Comparison of ENCODE assay signal across 8 mouse cellular contexts in genomic region chr10:125785448-125786196, GRCm38 (mm10).
A peak's percentile ranks its signal among the peaks of the same experiment; 100 is the strongest.
DNase-seq lines count a peak whose midpoint lies in the region; ATAC-seq and TF ChIP-seq lines count a peak whose summit lies in the region.

No protein-coding gene starts in this region.

- no peak for TF ChIP-seq POLR2A in heart, adult 2 months (IDR thresholded peaks at IDR 0.05; ENCODE audit: insufficient read depth, low read depth, low read length)

- no peaks in the 10 kb centered on the region for H3K36me3 ChIP-seq in heart, embryonic 12.5 days
- no peaks in the 10 kb centered on the region for H3K36me3 ChIP-seq in heart, adult 2 months (ENCODE audit: control insufficient read depth, insufficient read depth, low read length)
- H3K36me3 ChIP-seq in hindbrain, embryonic 15.5 days: no peaks in the 10 kb centered on the region
- no peaks in the 10 kb centered on the region for H3K36me3 ChIP-seq in midbrain, embryonic 10.5 days

- peak; percentile 33; the same call in 1 of the 2 replicates for ATAC-seq in heart, embryonic 12.5 days (ENCODE audit: insufficient number of reproducible peaks, low FRiP score)
- ATAC-seq in hindbrain, embryonic 15.5 days (ENCODE audit: low FRiP score, low read depth): no peak

- no peak for TF ChIP-seq CTCF in heart, adult 2 months (IDR thresholded peaks at IDR 0.05)

- peaks cover 15% of the 10 kb centered on the region for H3K4me1 ChIP-seq in heart, embryonic 12.5 days (replicated peaks)
- peaks cover 4% of the 10 kb centered on the region for H3K4me1 ChIP-seq in heart, adult 2 months (ENCODE audit: control insufficient read depth, insufficient read depth, low read length)
- H3K4me1 ChIP-seq in hindbrain, embryonic 15.5 days (replicated peaks): peaks cover 30% of the 10 kb centered on the region
- H3K4me1 ChIP-seq in midbrain, embryonic 10.5 days: peaks cover 36% of the 10 kb centered on the region

- intact Hi-C loops in heart, adult 2 months (cut with DNase I): loop anchor here (5.0 to 10.0 kb wide), 2 partner anchors 212 to 549 kb away; no protein-coding TSS in a partner anchor

- no peak for DNase-seq in heart, adult 2 months
- DNase-seq in embryo, embryonic 9.5 days (ENCODE audit: extremely low spot score): peak; percentile 56
- peak; percentile 23 for DNase-seq in midbrain, embryonic 10.5 days (ENCODE audit: low spot score)
- no peak for DNase-seq in spleen, postnatal 36 days (ENCODE audit: low spot score in 2 of 2)
- DNase-seq in cerebellum, postnatal 36 days: no peak
- no peak for DNase-seq in right cerebral cortex, postnatal 25 days

- H3K27ac ChIP-seq in heart, embryonic 12.5 days (ENCODE audit: poor library complexity, severe bottlenecking): no peak overlapping the region
- H3K27ac ChIP-seq in heart, adult 2 months: no peak overlapping the region
- no peak overlapping the region for H3K27ac ChIP-seq in hindbrain, embryonic 15.5 days (replicated peaks)
- peak overlapping the region; percentile 88 for H3K27ac ChIP-seq in midbrain, embryonic 10.5 days (replicated peaks)

- H3K4me3 ChIP-seq in heart, embryonic 12.5 days: peak overlapping the region; percentile 13; the same call in 1 of the 2 replicates
- no peak overlapping the region for H3K4me3 ChIP-seq in heart, adult 2 months
- no peak overlapping the region for H3K4me3 ChIP-seq in hindbrain, embryonic 15.5 days
- peak overlapping the region; percentile 47; the same call in 1 of the 2 replicates for H3K4me3 ChIP-seq in midbrain, embryonic 10.5 days

- H3K27me3 ChIP-seq in heart, embryonic 12.5 days (replicated peaks): no peaks in the 10 kb centered on the region; the same call in 1 of the 2 replicates
- no peaks in the 10 kb centered on the region; the same call in 1 of the 2 replicates for H3K27me3 ChIP-seq in heart, adult 2 months (ENCODE audit: control insufficient read depth, insufficient read depth, low read length)
- no peaks in the 10 kb centered on the region for H3K27me3 ChIP-seq in hindbrain, embryonic 15.5 days
- H3K27me3 ChIP-seq in midbrain, embryonic 10.5 days (ENCODE audit: low read depth, poor library complexity, severe bottlenecking): no peaks in the 10 kb centered on the region

- TF ChIP-seq EP300 in heart, adult 2 months (IDR thresholded peaks at IDR 0.05; ENCODE audit: insufficient read depth, low read depth, low read length): no peak

- H3K79me2 ChIP-seq in heart, adult 2 months (replicated peaks; ENCODE audit: control insufficient read depth, insufficient read depth, low read length): no peaks in the 10 kb centered on the region

- H3K4me2 ChIP-seq in heart, embryonic 12.5 days: peak overlapping the region; percentile 81
- 0 out of 2 replicates have a peak overlapping the region, but pooled peaks have one; percentile 10 for H3K4me2 ChIP-seq in hindbrain, embryonic 15.5 days

- WGBS in heart, embryonic 12.5 days: 6% methylated on average over 16 of the region's 16 CpGs
- 21% methylated on average over 16 of the region's 16 CpGs for WGBS in heart, adult 2 months
- 14% methylated on average over 16 of the region's 16 CpGs for WGBS in hindbrain, embryonic 15.5 days
- WGBS in midbrain, embryonic 10.5 days: 19% methylated on average over 16 of the region's 16 CpGs

- H3K9ac ChIP-seq in heart, embryonic 12.5 days: no peak overlapping the region
- no peak overlapping the region for H3K9ac ChIP-seq in heart, adult 2 months (ENCODE audit: low read depth, low read length)
- H3K9ac ChIP-seq in hindbrain, embryonic 15.5 days: no peak overlapping the region

- 0 out of 2 replicates have a peak, but pooled peaks cover 5% of the 10 kb centered on the region for H3K9me3 ChIP-seq in heart, embryonic 12.5 days (replicated peaks)
- H3K9me3 ChIP-seq in hindbrain, embryonic 15.5 days: no peaks in the 10 kb centered on the region
- H3K9me3 ChIP-seq in midbrain, embryonic 10.5 days (replicated peaks): peaks cover 5% of the 10 kb centered on the region; the same call in 1 of the 2 replicates

Comparison
In these comparisons a context has a peak if more than half of its experiments do, and no peak if none do; other contexts are left out.
1. H3K4me3 ChIP-seq: peak in heart, embryonic 12.5 days (single experiment) and midbrain, embryonic 10.5 days (single experiment); none in heart, adult 2 months (single experiment) and hindbrain, embryonic 15.5 days (single experiment).
2. DNase-seq: peak in embryo, embryonic 9.5 days (single experiment) and midbrain, embryonic 10.5 days (single experiment); none in heart, adult 2 months (0 of 2), spleen, postnatal 36 days (0 of 2), cerebellum, postnatal 36 days (0 of 2) and right cerebral cortex, postnatal 25 days (single experiment).